Mouse (Mus musculus) c-Kit-positive CD71-positive TER-119-positive erythroid progenitor cells, embryonic 14.5 days (primary cell): ENCODE data around the gene Fibcd1.

Source experiments
- DNase-seq: peaks from one replicate; pipeline ENCODE4 v3.0.0-alpha.2; 2013; ENCODE audit warnings: low spot score

Fibcd1 gene

GRCm38 (mm10) chr2:31845896-31846691 lies at the start of gene Fibcd1:
Gene Fibcd1 (minus strand): TSS chr2:31846005.
- no peak for DNase-seq

GRCm38 (mm10) chr2:31894221-31894870 lies 48.5 kb upstream of the Fibcd1 start:
- no peak for DNase-seq

- no peak for DNase-seq
Measured at GRCm38 (mm10) chr2:31893110-31893669, 47.4 kb upstream of the Fibcd1 start.

GRCm38 (mm10) chr2:31891219-31891618 lies 45.4 kb upstream of the Fibcd1 start:
- DNase-seq, result no peak

GRCm38 (mm10) chr2:31888871-31889270 lies 43.1 kb upstream of the Fibcd1 start:
- DNase-seq, result no peak

- no peak for DNase-seq
Measured at GRCm38 (mm10) chr2:31887030-31887429, 41.2 kb upstream of the Fibcd1 start, which contains the start of gene Lamc3. Gene Lamc3 (plus strand): TSS chr2:31887291.

- no peak for DNase-seq
Measured at GRCm38 (mm10) chr2:31884806-31885205, 39.0 kb upstream of the Fibcd1 start.

GRCm38 (mm10) chr2:31883061-31883460 lies 37.3 kb upstream of the Fibcd1 start:
- DNase-seq, result no peak

- DNase-seq, result no peak
Measured at GRCm38 (mm10) chr2:31880868-31881267, 35.1 kb upstream of the Fibcd1 start.

- no peak for DNase-seq
Measured at GRCm38 (mm10) chr2:31878610-31879009, 32.8 kb upstream of the Fibcd1 start.

GRCm38 (mm10) chr2:31876446-31876845 lies 30.6 kb upstream of the Fibcd1 start:
- no peak for DNase-seq

- no peak for DNase-seq
Measured at GRCm38 (mm10) chr2:31874290-31874855, 28.6 kb upstream of the Fibcd1 start.

- DNase-seq, result no peak
Measured at GRCm38 (mm10) chr2:31870683-31871082, 24.9 kb upstream of the Fibcd1 start.

- no peak for DNase-seq
Measured at GRCm38 (mm10) chr2:31869692-31870091, 23.9 kb upstream of the Fibcd1 start.

GRCm38 (mm10) chr2:31868538-31869164 lies 22.8 kb upstream of the Fibcd1 start:
- no peak for DNase-seq

GRCm38 (mm10) chr2:31867773-31868537 lies 22.1 kb upstream of the Fibcd1 start:
- DNase-seq, result no peak

- DNase-seq, result no peak
Measured at GRCm38 (mm10) chr2:31865794-31866193, 20.0 kb upstream of the Fibcd1 start.

- no peak for DNase-seq
Measured at GRCm38 (mm10) chr2:31865322-31865721, 19.5 kb upstream of the Fibcd1 start.

- DNase-seq, result no peak
Measured at GRCm38 (mm10) chr2:31864891-31865290, 19.1 kb upstream of the Fibcd1 start.

GRCm38 (mm10) chr2:31863766-31864165 lies 18.0 kb upstream of the Fibcd1 start:
- DNase-seq, result no peak

- no peak for DNase-seq
Measured at GRCm38 (mm10) chr2:31862919-31863318, 17.1 kb upstream of the Fibcd1 start.

GRCm38 (mm10) chr2:31858500-31858899 lies 12.7 kb upstream of the Fibcd1 start:
- DNase-seq, result no peak
